8 mouse cellular contexts compared by ENCODE assay signal in the genomic region with DNA sequence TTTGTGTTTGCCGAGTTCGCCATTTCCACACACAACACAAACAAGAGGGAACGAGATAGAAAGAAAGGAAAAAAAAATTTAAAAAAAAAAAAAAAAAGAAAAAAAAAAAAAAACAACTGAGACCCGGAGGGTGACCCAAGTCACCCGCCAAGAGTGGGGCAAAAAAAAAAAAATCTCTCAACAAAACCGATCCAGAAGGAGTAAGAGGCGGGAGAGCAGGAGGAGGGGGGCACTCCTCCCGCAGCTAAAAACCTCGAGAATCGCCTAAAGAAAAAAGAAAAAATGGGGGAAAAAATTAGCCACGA. TPM values are rescaled to one million over a fixed set of nuclear protein-coding genes. Genes with fewer than 3 reads are reported as not detected.
DNase-seq lines count a peak whose midpoint lies in the region; ATAC-seq and TF ChIP-seq lines count a peak whose summit lies in the region.

No protein-coding gene starts in this region.

- H3K36me3 ChIP-seq in thymus, adult 2 months (ENCODE audit: control insufficient read depth, insufficient read depth, low read length) = peaks cover 8% of the 10 kb centered on the region; the same call in 1 of the 2 replicates
- H3K36me3 ChIP-seq in liver, embryonic 12.5 days = peaks cover 21% of the 10 kb centered on the region

- no peaks in the 10 kb centered on the region for H3K9me3 ChIP-seq in liver, embryonic 12.5 days (replicated peaks)

- no peaks in the 10 kb centered on the region for H3K27me3 ChIP-seq in thymus, adult 2 months (ENCODE audit: control insufficient read depth, insufficient read depth, low read length)
- no peaks in the 10 kb centered on the region for H3K27me3 ChIP-seq in liver, embryonic 12.5 days (replicated peaks)

- no peak for TF ChIP-seq CTCF in gastrocnemius, adult 2 months (IDR thresholded peaks at IDR 0.05)
- TF ChIP-seq CTCF in thymus, adult 2 months (IDR thresholded peaks at IDR 0.05; ENCODE audit: borderline replicate concordance, control insufficient read depth, extremely low read depth, insufficient read depth, low read length, poor library complexity) = no peak

- intact Hi-C loops in gastrocnemius, adult 2 months (cut with DNase I) = no loop called here

- peak overlapping the region; percentile 99 for H3K9ac ChIP-seq in liver, embryonic 12.5 days

- WGBS in thymus, adult 2 months = 0% methylated on average over 11 of the region's 11 CpGs
- WGBS in liver, embryonic 12.5 days (ENCODE audit: insufficient replicate concordance) = under 1% methylated on average over 11 of the region's 11 CpGs

- peak overlapping the region; percentile 96 for H3K27ac ChIP-seq in gastrocnemius, adult 2 months
- H3K27ac ChIP-seq in thymus, adult 2 months (ENCODE audit: control insufficient read depth, insufficient read depth, low read length) = peak overlapping the region; percentile 99
- H3K27ac ChIP-seq in liver, embryonic 12.5 days = peak overlapping the region; percentile 100

- TF ChIP-seq POLR2A in thymus, adult 2 months (IDR thresholded peaks at IDR 0.05; ENCODE audit: control insufficient read depth, extremely low read depth, insufficient read depth, low read length, poor library complexity) = no peak

- H3K4me2 ChIP-seq in liver, embryonic 12.5 days = peak overlapping the region; percentile 82

- no peak for DNase-seq in gastrocnemius, adult 2 months
- DNase-seq in gastrocnemius, adult 8-10 months (ENCODE audit: low spot score in 2 of 2) = no peak
- DNase-seq in thymus, adult 2 months = no peak
- DNase-seq in thymus, postnatal 14 days = no peak
- no peak for DNase-seq in urinary bladder, postnatal 4 days (ENCODE audit: low spot score in 2 of 2)
- no peak for DNase-seq in yolk sac, embryonic 10.5 days (ENCODE audit: low spot score)
- no peak for DNase-seq in cerebellum, adult 18-20 months

- peaks cover 2% of the 10 kb centered on the region for H3K4me1 ChIP-seq in thymus, adult 2 months (replicated peaks; ENCODE audit: control insufficient read depth, insufficient read depth, low read length)
- peaks cover 23% of the 10 kb centered on the region for H3K4me1 ChIP-seq in liver, embryonic 12.5 days

- H3K4me3 ChIP-seq in gastrocnemius, adult 2 months = peak overlapping the region; percentile 89
- peak overlapping the region; percentile 51 for H3K4me3 ChIP-seq in thymus, adult 2 months (ENCODE audit: control insufficient read depth, insufficient read depth, low read length)
- peak overlapping the region; percentile 89 for H3K4me3 ChIP-seq in liver, embryonic 12.5 days

- ATAC-seq in liver, embryonic 12.5 days = no peak

RNA-seq across cellular contexts. Expression of gene Gtf2a1, which starts 0.8 kb away (rescaled TPM):
- total RNA-seq in gastrocnemius, adult 2 months (2021) = 10 to 100 TPM; 25.2 to 26.0 TPM
- 10 to 100 TPM; 22.8 to 27.1 (median 25.5) TPM for total RNA-seq in gastrocnemius, adult 8-10 months (2022)
- polyA plus RNA-seq in thymus, adult 2 months (2012; rRNA removed) = 16.3 and 20.1 TPM in 2 replicates
- polyA plus RNA-seq in liver, embryonic 12.5 days (2016; fragmentation: Nextera tagmentation; extraction: Ambion mirVana) = 28.0 and 29.3 TPM in 2 replicates
